Mouse (Mus musculus) cerebellum, adult (tissue): ENCODE measurements around the gene Tfrc.
"Not testable (repeated sequence)": the region's sequence is repeated elsewhere in the genome, so short reads cannot be mapped to it uniquely, and the experiment has no call there.

Experiments
- ATAC-seq: cut with Nextera tagmentation; 2 replicates; pipeline ENCODE4 v1.9.2; 2017; ENCODE audit warnings: mild to moderate bottlenecking, moderate library complexity, mixed read lengths; ENCODE audit not compliant: insufficient number of reproducible peaks, low FRiP score, low TSS enrichment

The Tfrc gene

GRCm38 (mm10) chr16:32610460-32611255 is 1.9 kb downstream of the Tfrc start:
- ATAC-seq: no peak

- no peak for ATAC-seq
Observed at GRCm38 (mm10) chr16:32612052-32612451, 3.3 kb downstream of the Tfrc start.

GRCm38 (mm10) chr16:32613269-32613834 is 4.6 kb downstream of the Tfrc start:
- no peak for ATAC-seq

DNA sequence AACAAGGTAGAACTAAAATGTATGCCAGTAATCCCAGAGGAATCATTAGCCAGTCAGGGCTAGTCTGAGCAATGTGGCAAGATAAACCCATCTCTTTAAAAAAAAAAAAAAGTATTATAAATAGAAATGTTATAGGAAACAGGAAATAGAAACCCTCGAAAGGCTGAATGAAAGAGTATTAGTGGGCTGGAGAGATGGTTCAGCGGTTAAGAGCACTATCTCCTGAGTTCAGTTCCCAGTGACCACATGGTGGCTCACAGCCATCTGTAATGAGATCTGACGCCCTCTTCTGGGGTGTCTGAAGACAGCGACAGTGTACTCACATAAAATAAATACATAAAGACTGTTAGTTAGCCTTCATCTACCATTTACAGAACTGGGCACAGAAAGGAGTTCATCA is 5.3 kb downstream of the Tfrc start:
- no peak for ATAC-seq

DNA sequence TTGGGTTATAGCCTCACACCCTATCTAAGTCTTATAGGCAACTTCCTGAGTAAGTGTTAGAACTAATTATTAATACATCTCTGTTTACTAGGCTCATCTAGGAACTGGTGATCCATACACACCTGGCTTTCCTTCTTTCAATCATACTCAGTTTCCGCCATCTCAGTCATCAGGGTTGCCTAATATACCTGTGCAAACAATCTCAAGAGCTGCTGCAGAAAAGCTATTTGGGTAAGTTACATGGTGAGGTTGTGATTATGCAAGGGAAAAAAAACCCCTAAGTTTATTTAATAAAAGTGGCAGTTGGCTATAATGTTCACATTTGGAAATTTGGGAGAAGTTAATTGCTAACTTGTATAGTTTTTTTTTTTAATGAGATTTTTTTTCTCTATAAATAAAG is 10.2 kb downstream of the Tfrc start:
- ATAC-seq: no peak

- ATAC-seq: no peak
Observed at GRCm38 (mm10) chr16:32628140-32628539, 19.4 kb downstream of the Tfrc start.

GRCm38 (mm10) chr16:32632328-32632824 is 23.7 kb downstream of the Tfrc start:
- ATAC-seq: no peak

GRCm38 (mm10) chr16:32633486-32634012 is 24.8 kb downstream of the Tfrc start:
- ATAC-seq: no peak

DNA sequence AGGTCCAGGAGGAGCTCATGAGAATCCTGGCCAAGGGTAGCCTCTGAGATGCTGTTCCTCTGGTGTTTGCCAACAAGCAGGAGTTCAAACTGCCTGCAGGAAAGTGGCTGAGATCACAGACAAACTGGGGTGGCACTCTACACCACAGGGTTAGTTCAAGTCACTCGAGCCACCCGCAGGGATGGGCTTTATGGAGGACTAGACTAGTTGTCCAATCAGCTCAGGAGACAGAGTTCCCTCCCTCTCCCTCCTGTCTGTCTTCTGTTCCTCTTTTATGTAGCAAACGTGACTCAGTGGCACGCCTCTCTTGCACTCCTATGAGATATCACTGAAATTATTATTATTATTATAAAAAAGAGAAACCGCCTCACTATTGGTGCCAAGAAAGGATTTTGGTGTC is 25.5 kb downstream of the Tfrc start:
- ATAC-seq: no peak

DNA sequence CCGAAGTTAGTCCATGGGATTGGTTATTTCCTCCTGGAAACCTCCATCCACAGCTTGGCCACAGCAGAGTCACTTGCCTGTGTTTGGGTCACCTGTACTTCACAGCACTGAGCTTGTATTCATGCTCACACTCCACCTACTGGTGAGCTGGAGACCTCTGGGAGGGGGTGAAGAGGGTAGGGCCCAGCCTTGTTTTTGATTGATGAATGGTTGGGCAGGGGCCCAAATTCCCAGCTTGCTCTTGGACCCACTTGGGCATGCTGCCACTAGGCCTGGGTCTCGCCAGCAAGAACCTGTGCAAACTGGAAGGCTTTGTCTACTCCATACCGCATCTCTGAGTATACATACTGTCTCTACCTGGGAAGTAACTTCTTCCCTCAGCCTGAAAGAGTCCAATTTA is 26.6 kb downstream of the Tfrc start:
- no peak for ATAC-seq

DNA sequence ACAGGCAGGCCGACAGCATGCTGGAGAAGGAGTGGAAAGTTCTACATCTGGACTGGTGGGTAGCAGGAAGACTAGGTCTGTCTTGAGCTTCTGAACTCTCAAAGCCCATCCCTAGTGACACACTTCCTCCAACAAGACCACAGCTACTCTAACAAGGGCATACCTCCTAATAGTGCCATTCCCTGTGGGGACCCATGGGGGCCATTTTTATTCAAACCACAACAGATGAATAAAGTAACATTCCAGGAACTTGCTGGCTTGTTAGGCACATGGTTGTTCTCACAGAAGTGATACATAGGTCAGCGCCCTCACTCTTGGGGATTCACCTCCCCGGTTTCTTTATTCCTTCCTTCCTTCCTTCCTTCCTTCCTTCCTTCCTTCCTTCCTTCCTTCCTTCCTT is 27.6 kb downstream of the Tfrc start:
- no peak for ATAC-seq

GRCm38 (mm10) chr16:32636871-32637521 is 28.3 kb downstream of the Tfrc start:
- no peak for ATAC-seq

GRCm38 (mm10) chr16:32638476-32638875 is 29.8 kb downstream of the Tfrc start:
- ATAC-seq: peak; percentile 80

DNA sequence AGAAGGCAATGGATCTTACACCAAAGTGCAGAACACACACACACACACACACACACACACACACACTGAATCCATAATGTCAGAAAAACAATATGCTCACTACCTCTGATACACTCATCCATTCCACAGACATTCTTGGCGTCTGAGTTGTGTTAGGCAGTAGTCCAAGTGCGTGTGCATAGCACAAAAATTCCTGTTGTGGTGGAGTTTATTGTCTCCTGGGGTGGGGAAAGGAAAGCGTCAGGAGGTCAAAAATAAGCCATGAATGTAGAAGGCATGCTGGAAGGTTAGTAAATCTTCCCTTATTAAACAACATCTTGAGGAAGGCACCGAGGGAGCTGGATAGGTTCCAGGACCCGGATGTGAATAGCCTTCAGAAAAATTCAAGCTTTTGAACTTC is 31.4 kb downstream of the Tfrc start:
- ATAC-seq: no peak

DNA sequence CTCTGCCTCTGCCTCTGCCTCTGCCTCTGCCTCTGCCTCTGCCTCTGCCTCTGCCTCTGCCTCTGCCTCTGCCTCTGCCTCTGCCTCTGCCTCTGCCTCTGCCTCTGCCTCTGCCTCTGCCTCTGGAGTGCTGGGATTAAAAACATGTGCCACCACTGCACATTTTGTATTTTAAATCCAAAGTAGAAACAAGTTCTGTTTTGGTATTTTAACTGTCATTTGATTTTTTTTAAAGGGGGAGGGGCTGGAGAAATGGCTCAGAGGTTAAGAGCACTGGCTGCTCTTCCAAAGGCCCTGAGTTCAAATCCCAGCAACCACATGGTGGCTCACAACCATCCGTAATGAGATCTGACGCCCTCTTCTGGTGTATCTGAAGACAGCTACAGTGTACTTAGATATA is 32.0 kb downstream of the Tfrc start:
- ATAC-seq: not testable (repeated sequence)

- no peak for ATAC-seq
Observed at GRCm38 (mm10) chr16:32641440-32642219, 32.9 kb downstream of the Tfrc start.

- ATAC-seq: no peak
Observed at GRCm38 (mm10) chr16:32642280-32642679, 33.6 kb downstream of the Tfrc start.

GRCm38 (mm10) chr16:32643661-32644061 is 34.9 kb downstream of the Tfrc start, which contains the start of gene Tnk2:
Tnk2 (plus strand) TSS chr16:32643874.
- ATAC-seq: peak; percentile 75

DNA sequence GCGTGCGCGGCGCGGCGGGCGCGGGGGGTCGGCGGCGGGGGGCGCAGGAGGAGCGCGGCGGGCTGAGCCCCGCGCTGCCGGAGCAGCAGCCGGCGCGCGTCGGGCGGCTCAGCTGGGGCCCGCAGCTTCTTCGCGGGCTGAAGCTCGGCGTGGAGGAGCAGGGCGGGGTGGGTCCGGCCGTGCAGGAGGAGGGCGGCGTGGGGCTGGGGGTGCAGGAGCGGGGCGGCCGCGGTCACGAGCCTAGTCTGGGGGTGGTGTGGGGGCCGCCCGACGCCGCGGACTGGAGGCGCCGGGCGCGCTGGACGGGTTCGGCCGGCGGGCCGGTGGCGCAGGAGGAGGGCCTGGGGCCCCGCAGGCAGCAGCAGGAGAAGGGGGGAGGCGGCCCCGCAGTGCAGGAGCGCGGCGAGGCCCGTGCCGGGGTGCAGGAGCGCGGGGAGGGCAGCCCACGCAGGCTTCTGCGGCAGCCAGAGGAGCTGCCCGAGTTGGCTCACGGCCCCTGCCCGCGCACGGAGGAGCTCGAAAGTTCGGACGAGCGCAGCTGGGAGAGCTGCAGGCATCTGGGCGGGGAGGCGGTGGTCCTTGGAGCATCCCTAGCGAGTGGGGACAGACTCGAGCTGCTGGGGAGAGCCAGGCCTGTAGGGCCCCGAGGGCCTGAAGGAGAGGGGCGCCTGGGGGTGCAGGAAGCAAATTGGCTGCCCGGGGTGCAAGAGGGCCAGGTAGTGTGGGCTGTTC is 35.5 kb downstream of the Tfrc start:
- peak; percentile 32 for ATAC-seq

- 0 out of 2 replicates have a peak, but pooled peaks have one; percentile 27 for ATAC-seq
Observed at GRCm38 (mm10) chr16:32644801-32645170, 36.1 kb downstream of the Tfrc start.
